Mouse (Mus musculus): ENCODE measurements around the gene Tmem158.

Tmem158 gene

DNA sequence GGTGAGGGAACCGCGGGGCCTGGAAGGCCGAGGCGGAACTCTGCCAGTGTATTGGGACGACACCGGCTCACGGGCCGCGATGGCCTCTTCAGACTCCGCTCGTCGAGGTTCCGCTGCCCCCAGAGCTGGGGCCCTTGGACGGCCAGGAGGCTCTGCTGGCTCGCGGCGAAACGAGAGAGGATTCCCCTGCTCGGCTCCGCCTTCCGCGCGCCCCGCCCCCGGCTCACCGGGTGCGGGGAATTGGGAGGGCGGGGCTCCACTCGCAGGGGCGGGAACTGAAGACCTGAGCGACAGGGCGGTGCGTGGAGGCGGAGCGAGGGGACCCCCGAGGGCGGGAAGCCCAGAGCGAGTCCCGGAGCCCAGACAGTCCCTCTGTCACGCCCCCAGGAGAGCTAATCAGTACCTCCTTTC is at the start of gene Tmem158:
Gene Tmem158, minus strand, starts transcription at position 154 of the 411 bp plus-strand sequence.
- DNase-seq: peak; percentile 67 to 77

DNA sequence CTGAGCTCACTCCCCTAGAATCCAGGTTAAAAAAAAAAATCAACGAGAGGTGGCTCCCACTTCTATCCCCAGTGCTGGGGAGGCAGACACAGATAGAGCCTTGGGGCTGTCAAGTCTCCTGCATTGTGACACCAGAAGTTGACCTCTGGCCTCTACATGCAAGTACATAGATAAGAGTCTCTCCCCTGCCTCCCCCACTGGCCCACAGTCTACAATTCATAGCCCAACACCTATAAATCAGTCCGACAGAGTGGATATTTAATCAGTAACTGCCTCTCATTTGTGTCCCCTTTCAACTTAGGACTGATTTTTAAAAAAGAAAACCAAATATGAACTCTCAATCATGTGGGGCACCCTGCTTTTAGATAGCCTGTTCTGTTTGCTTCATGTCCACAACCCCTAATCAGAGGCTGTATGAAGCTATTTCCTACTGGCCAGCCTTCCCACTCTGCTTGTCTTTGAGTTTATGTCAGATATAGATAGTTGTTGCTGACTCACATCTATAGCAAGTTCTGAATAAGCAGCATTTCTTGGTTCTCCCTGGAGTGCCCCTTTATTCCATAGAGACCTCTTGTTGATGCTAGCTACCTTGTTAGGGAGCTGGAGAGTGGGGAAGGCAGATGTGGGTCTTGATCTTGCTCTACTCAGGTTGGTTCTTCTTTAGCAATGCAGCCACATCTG is 49.3 kb upstream of the Tmem158 start:
- no peak for DNase-seq

- no peak for DNase-seq
Measured at GRCm38 (mm10) chr9:123309073-123309472, 48.5 kb upstream of the Tmem158 start.

- DNase-seq: no peak
Measured at GRCm38 (mm10) chr9:123304917-123305316, 44.4 kb upstream of the Tmem158 start.

DNA sequence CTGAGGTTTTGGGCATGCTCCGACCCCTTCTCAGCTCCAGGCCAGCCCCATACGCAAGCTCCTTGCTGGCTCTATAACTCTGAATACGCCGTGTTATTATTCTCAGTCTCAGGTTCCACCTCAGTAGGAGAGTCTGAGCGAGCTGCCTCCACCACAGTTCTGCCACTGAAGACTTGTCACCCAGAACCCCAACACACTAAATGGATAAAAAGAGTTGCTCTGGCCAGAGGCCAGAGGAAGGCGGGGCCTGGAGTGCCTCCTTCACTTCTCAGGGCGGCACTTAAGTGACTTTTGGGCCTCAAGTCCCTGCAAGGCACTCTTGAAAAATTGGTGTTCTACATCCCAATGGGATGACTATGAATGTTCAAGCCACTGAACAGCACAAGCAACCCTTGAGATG is 43.4 kb upstream of the Tmem158 start:
- DNase-seq: no peak

DNA sequence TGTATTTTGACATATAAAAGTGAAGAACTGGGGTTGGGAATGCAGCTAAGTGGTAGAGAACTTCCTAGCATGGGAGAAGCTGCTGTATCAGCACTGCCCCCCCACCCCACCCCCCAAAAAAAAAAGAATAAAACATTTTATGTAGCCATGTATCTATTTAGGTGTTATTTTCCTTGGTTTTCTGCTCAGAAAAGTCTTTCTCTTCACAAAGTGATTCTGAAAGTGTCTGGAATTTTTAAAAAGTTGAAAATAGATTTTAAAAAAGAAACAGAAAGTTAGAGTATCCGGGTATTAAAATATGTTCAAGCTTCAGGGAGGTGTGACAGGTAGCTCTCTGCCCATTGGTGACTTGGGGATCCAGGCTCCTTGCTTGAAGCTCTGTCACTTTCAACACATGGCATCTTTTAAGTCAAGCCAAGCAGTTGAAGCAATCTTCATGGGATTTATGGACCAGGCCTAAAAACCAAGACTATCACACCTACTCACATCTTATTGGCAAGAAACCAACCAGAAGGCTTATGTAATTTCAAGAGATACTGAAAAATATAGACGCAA is 42.3 kb upstream of the Tmem158 start:
- no peak for DNase-seq

GRCm38 (mm10) chr9:123297862-123298261 is 37.3 kb upstream of the Tmem158 start:
- DNase-seq: peak; percentile 70

DNA sequence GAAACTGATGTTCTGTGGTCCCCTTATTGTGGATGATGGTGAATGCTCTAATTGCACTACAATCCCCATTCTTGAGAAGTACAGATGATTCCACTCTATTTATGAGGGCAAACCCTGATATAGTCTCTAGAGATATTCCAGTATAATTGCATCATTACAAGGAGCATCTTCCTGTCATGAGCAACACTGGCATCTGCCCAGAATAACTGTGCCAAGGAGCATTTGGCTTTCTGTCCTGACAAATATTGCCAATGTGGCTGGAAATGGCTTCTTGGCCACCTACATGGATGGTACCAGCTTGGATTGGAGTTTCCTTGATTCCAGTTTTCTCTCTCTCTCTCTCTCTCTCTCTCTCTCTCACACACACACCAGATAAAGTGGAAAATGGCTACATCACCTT is 35.7 kb upstream of the Tmem158 start:
- peak; percentile 81 to 86 for DNase-seq

GRCm38 (mm10) chr9:123294581-123294980 is 34.0 kb upstream of the Tmem158 start:
- no peak for DNase-seq

DNA sequence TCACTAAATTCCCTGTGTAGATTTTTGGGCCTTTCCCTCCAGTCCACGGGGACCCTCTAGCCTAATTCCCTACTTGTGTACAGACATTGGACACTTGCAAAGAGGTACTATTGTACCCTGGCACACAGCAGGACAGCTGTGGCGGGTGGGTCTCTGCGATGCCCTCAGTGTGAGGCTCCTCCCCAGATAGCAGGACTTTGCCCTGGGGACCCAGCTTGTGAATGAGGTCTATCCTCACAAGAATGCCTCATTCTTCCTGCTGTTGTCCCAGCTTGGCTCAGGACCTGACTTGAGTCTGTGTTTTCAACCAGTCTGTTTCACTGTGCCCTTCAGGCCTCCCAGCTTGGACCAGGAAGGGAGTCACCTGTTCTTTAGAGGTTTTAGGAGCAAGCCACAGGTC is 27.8 kb upstream of the Tmem158 start:
- no peak for DNase-seq

DNA sequence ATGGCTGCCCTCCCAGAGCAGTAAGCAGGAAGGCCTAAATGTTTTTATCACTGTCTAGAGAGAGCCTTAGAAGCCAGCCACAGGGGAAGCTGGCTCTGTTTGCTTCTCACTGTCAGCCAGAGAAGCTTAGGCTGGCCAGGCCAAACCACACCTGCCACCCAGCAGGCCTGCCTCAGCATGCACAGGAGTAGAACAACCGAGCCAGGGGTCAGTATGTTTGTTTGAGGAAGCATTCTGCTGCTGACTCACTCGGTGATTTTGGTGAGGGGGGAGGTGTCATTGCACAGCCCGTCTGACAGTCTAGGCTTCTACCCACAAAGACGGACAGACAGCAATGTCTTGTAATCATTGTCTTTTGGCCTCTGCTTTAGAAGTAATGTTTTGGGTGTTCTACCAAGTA is 25.1 kb upstream of the Tmem158 start:
- peak; percentile 15 to 26 for DNase-seq

GRCm38 (mm10) chr9:123280775-123281174 is 20.2 kb upstream of the Tmem158 start:
- DNase-seq: no peak

DNA sequence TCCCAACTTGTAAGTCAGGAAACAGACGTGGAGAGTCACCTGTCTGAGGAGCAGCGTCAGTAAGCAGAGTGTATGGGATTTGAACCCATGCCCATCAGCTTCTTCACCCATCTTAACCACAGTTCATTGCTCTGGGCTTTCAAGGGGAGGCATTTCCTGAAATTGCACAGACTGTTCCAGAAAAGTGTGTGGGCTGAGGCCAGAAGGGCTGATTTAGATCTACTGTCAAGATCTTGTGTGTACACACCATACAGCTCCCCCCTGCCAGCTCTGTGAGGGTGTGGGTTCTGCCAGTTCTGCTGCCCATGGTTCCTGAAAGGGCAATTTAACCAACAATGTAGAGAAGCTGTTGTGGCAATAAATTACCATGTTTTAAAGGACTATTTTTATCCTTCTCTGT is 17.4 kb upstream of the Tmem158 start:
- DNase-seq: no peak

GRCm38 (mm10) chr9:123275373-123275772 is 14.8 kb upstream of the Tmem158 start:
- DNase-seq: no peak

DNA sequence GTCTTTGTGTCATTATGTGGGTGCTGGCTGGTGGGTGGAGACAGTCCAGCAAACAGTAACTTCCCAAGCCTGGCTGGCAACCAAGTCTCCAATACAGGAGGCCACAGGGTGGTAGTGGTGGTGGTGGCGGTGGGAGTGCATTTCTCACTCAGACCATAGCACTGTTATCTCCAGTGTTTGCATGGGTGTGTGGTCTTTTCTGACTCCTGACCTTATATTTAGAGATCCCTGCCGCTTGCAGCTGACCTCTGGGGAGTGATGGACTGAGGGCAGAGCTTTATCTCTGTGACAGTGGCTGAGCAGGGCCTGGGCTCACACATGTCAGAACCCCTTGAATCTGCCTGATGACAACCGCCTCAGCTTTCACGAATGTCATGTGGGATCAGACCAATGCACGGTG is 14.1 kb upstream of the Tmem158 start:
- DNase-seq: no peak

DNA sequence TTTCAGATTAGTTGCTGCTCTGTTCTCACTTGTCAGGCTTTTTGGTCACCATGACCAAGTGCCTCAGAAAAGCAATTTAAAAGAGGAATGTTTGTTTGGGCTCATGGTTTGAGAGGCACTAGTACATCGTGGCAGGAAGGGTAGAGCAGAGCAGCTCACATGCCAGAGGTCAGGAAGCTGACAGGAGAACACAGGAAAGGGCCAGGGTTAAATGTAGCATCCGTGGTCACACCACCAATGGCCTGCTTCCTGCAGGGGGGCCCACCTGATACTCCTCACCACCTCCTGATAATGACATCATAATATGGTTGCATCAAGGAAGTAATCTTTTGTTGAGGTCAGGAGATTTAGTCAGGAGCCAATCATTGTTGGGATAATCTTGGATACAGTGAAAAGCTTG is 13.3 kb upstream of the Tmem158 start:
- no peak for DNase-seq

DNA sequence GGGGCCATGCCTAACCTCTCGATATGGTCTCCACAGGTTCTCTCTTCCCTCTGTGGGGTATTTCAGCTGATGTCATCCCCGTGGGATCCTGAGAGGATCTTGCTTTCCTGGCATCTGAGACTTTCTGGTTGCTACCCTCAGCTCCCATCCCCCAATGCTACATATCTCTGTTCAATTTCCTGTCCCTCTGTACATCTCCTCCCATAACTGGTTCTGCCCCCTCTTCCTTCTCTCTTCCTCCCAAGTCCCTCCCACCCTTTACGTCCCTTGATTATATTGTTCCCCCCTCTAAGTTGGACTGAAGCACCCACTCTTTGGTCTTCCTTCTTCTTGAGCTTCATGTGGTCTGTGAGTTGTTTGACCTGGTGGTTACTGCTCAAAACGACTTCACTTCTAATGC is 11.0 kb upstream of the Tmem158 start:
- DNase-seq: no peak

DNA sequence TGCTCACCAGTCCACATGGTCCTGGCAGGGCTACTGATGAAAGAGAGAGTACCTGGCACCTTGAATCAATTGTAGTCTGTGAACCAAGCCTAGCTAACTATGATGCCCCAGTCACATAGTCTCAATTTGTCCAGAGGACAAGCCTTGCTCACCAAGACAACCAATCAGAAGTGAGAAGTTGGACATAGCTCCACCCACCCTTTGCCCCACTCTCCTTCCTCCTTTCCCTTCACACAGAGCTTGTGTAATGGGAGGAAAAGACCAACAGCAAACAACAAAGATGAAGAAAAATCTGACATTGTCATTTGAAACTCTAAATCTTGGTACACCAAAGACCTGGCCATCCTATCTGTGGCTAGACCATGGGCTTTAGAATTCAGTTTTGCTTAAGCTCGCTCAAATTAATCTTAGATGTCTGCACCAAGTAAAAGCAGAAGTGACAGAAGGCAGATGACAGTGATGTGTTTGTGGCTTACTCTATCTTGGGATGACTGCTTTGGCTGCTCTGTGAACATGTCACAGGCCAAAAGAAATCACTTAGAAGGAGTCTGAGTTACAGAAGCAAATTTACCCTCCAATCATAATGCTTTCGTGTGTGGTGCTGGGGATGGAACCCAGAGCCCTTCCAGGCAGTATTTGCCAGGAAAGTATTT is 9.5 kb upstream of the Tmem158 start:
- DNase-seq: no peak

DNA sequence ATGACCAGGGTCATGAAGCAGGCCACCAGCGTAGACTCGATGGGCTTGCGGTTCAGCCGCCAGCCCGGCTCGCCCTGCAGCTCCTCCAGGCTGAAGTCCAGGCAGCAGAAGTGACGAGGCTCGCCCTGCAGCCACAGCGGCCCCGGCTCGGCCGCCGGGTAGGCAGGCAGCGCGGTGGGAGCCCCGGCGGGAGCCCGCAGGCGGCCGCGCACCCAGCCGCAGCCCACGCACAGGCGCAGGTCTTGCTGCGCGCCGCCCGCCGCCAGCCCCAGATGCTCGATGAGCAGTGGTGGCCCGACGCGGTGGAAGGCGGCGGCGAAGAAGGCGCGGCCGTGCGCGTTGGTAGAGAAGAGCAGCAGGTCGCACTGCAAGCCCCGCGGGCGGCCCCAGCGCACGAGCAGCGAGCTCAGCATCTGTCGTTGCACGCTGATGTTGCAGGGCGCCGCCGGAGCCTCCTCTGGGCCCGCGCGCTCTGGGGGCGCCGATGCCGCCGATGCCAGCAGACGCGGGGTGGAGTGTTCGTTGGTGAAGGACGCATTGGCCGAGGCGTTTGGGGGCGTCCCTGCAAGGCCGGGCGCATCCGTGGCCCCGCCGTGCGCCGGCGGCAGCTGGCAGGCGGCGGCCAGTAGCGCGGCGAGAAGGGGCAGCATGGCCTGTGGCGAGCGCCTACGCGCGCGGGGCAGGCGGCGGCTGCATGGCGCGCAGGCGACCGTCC is 511 bp downstream of the Tmem158 start:
- peak in 1 of 2 experiments; percentile 26 for DNase-seq

- DNase-seq: peak; percentile 84
Measured at GRCm38 (mm10) chr9:123259461-123259895, 1.1 kb downstream of the Tmem158 start.

GRCm38 (mm10) chr9:123258796-123259195 is 1.8 kb downstream of the Tmem158 start:
- DNase-seq: peak; percentile 5 to 7

DNA sequence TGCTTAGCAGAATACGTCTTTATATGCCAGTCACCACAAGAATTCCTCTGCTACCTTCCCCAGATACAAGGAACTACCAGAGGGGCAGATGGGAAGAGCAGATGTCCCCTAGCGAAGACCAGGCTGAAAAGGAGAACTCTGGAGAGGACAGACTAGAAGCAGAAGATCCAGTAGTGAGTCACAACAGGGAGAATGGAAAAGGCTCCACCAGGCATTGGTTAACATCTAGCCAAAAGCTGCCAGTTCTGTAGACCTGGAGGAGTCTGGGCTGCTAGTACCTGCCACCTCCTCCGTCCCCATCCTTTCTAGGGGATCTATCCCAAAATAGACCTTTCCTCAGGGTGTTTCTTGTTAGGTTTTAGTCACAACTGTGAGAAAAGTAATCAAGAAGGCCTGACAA is 4.8 kb downstream of the Tmem158 start:
- no peak for DNase-seq

DNA sequence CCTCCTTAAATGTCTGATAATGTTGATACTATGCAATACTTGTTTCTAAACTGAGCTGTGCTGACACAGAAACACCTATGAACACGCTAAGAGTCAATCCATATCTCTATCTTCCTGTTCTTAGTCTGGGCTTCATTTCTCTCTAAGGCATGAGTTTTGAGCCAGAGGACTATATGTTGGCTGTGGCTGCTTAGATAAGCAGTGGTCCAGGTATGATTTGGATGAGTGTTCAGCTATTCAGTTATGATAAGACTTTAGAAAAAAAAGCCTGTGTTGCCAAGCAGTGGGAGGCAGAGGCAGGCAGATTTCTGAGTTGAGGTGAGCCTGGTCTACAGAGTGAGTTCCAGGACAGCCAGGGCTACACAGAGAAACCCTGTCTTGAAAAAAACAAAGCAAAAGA is 12.6 kb downstream of the Tmem158 start:
- DNase-seq: no peak

GRCm38 (mm10) chr9:123245146-123245545 is 15.4 kb downstream of the Tmem158 start:
- no peak for DNase-seq
